17 mouse cellular contexts compared by ENCODE assay signal in the genomic region with DNA sequence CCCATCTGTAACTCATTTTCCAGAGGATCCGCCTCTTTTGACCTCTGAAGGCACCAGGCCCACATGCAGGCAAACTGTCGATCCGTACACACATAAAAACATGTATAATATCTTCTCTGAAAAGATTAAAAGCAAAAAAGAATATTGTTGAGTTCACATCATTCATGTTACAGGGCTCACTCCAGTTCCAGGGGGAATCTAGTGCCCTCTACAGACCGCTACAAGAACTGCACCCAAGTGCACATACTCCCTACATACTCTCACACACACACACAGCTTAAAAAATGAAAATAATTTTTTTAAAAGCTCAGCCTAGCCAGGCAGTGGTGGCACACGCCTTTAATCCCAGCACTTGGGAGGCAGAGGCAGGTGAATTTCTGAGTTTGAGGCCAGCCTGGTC. TPM values are rescaled to one million over a fixed set of nuclear protein-coding genes. Genes with fewer than 3 reads are reported as not detected.
DNase-seq lines count a peak whose midpoint lies in the region; ATAC-seq and TF ChIP-seq lines count a peak whose summit lies in the region.
"Had no signal": no experiment of that assay in that cellular context is flagged by ENCODE, and none has a peak within 500 bp of the region (broad histone marks: within the 10 kb centered on the region; RNA-seq: fewer than 3 reads in every experiment).

No protein-coding gene starts in this region.

- H3K27me3 ChIP-seq in kidney, postnatal 0 days (ENCODE audit: insufficient read depth, low read length): 0 out of 2 replicates have a peak, but pooled peaks cover 3% of the 10 kb centered on the region
- H3K27me3 ChIP-seq: megakaryocyte, embryonic 14.5 days had no signal

- intact Hi-C loops in gastrocnemius, adult 2 months (cut with DNase I): loop anchor here (2.0 to 5.0 kb wide), 2 partner anchors 54 to 637 kb away; partner anchors contain the start of genes Pak4, Psmd8 and Samd4b

- H3K4me2 ChIP-seq in kidney, postnatal 0 days (ENCODE audit: low read length): no peak overlapping the region
- H3K4me2 ChIP-seq: embryonic facial prominence, embryonic 13.5 days; forebrain, embryonic 12.5 days; limb, embryonic 15.5 days had no signal

- no peak overlapping the region for H3K9ac ChIP-seq in kidney, postnatal 0 days (ENCODE audit: low read depth, low read length)
- H3K9ac ChIP-seq: embryonic facial prominence, embryonic 13.5 days; forebrain, embryonic 12.5 days; limb, embryonic 15.5 days had no signal

- H3K36me3 ChIP-seq in kidney, postnatal 0 days (ENCODE audit: insufficient read depth, low read length): no peaks in the 10 kb centered on the region
- H3K36me3 ChIP-seq: embryonic facial prominence, embryonic 13.5 days; forebrain, embryonic 12.5 days; limb, embryonic 15.5 days had no signal

- no peak overlapping the region for H3K27ac ChIP-seq in gastrocnemius, adult 2 months
- no peak overlapping the region for H3K27ac ChIP-seq in kidney, postnatal 0 days
- H3K27ac ChIP-seq: embryonic facial prominence, embryonic 13.5 days; forebrain, embryonic 12.5 days; limb, embryonic 15.5 days had no signal

- no peak for DNase-seq in gastrocnemius, adult 2 months
- no peak for DNase-seq in gastrocnemius, postnatal 10 days
- no peak for DNase-seq in kidney, postnatal 0 days (ENCODE audit: low spot score)
- no peak for DNase-seq in kidney, adult 8-10 months
- DNase-seq in thymus, postnatal 4 days: peak; percentile 52
- DNase-seq in thymus, postnatal 36 days: no peak
- DNase-seq in adipocyte (ENCODE audit: low spot score): no peak
- no peak for DNase-seq in embryo, embryonic 9.5 days (ENCODE audit: extremely low spot score)
- DNase-seq: cerebellum, postnatal 10 days; kidney, postnatal 36 days; spleen, adult 18-20 months; thymus, adult 18-20 months had no signal

- no peaks in the 10 kb centered on the region for H3K9me3 ChIP-seq in kidney, postnatal 0 days (replicated peaks; ENCODE audit: low read length)
- H3K9me3 ChIP-seq: embryonic facial prominence, embryonic 13.5 days; forebrain, embryonic 12.5 days; limb, embryonic 15.5 days; megakaryocyte, embryonic 14.5 days had no signal

- WGBS in kidney, postnatal 0 days: 78% methylated on average over 5 of the region's 5 CpGs

- ATAC-seq in kidney, postnatal 0 days (replicated peaks; ENCODE audit: low FRiP score, low read depth): no peak

- no peak overlapping the region for H3K4me3 ChIP-seq in gastrocnemius, adult 2 months
- no peak overlapping the region for H3K4me3 ChIP-seq in kidney, postnatal 0 days (replicated peaks; ENCODE audit: low read depth, low read length)
- H3K4me3 ChIP-seq: embryonic facial prominence, embryonic 13.5 days; forebrain, embryonic 12.5 days; limb, embryonic 15.5 days had no signal

- peaks cover 4% of the 10 kb centered on the region; the same call in 1 of the 2 replicates for H3K4me1 ChIP-seq in kidney, postnatal 0 days (replicated peaks; ENCODE audit: insufficient read depth, low read length)

- TF ChIP-seq CTCF in gastrocnemius, adult 2 months (IDR thresholded peaks at IDR 0.05): peak; percentile 50
- peak; percentile 45; the same call in 1 of the 2 replicates for TF ChIP-seq CTCF in kidney, postnatal 0 days (IDR thresholded peaks at IDR 0.05; ENCODE audit: low read depth)

RNA-seq across cellular contexts. Expression of gene Kcnk6, which starts 2.3 kb away (rescaled TPM):
- total RNA-seq in gastrocnemius, adult 2 months (2021): 1 to 10 TPM in 1 of 2 experiments, under 1 TPM in 1; 0.61 to 1.4 TPM
- total RNA-seq in gastrocnemius, postnatal 10 days (2021): 1 to 10 TPM; 2.9 to 5.0 TPM
- 0.87 and 0.88 TPM in 2 replicates for polyA plus RNA-seq in kidney, postnatal 0 days (2015; fragmentation: Nextera tagmentation; extraction: Ambion mirVana)

RNA-seq across cellular contexts. Expression of gene Yif1b, which starts 3.5 kb away (rescaled TPM):
- 10 to 100 TPM; 35.9 to 46.6 TPM for total RNA-seq in gastrocnemius, adult 2 months (2021)
- 10 to 100 TPM; 48.8 to 50.6 TPM for total RNA-seq in gastrocnemius, postnatal 10 days (2021)
- 121 and 131 TPM in 2 replicates for polyA plus RNA-seq in kidney, postnatal 0 days (2015; fragmentation: Nextera tagmentation; extraction: Ambion mirVana)

RNA-seq across cellular contexts. Expression of gene 2200002D01Rik, which starts 13.6 kb away (rescaled TPM):
- under 1 TPM; 0.64 to 0.81 TPM for total RNA-seq in gastrocnemius, adult 2 months (2021)
- 1 to 10 TPM in 1 of 2 experiments, under 1 TPM in 1; 0.72 to 1.3 TPM for total RNA-seq in gastrocnemius, postnatal 10 days (2021)
- polyA plus RNA-seq in kidney, postnatal 0 days (2015; fragmentation: Nextera tagmentation; extraction: Ambion mirVana): 23.7 and 24.1 TPM in 2 replicates
- total RNA-seq: left cerebral cortex, adult 8-10 months had no signal

RNA-seq across cellular contexts. Expression of gene Catsperg1, which starts 20.8 kb away (rescaled TPM):
- under 1 TPM; 0.08 to 0.23 TPM for total RNA-seq in gastrocnemius, adult 2 months (2021)
- under 1 TPM; 0.16 to 0.56 TPM for total RNA-seq in gastrocnemius, postnatal 10 days (2021)
- polyA plus RNA-seq in kidney, postnatal 0 days (2015; fragmentation: Nextera tagmentation; extraction: Ambion mirVana): 0.51 and 0.53 TPM in 2 replicates

RNA-seq across cellular contexts. Expression of gene Spint2, which starts 47.1 kb away (rescaled TPM):
- total RNA-seq in gastrocnemius, adult 2 months (2021): 1 to 10 TPM; 4.7 to 6.0 TPM
- total RNA-seq in gastrocnemius, postnatal 10 days (2021): 1 to 10 TPM; 6.6 to 8.2 TPM
- polyA plus RNA-seq in kidney, postnatal 0 days (2015; fragmentation: Nextera tagmentation; extraction: Ambion mirVana): 460 and 496 TPM in 2 replicates
